Mouse (Mus musculus): ENCODE results near the gene Fabp3. TPM values are rescaled to one million over a fixed set of nuclear protein-coding genes. Genes with fewer than 3 reads are reported as not detected.

Fabp3 gene
- total and polyA plus RNA-seq, 2 experiments = 4.2 TPM; not detected in 1

DNA sequence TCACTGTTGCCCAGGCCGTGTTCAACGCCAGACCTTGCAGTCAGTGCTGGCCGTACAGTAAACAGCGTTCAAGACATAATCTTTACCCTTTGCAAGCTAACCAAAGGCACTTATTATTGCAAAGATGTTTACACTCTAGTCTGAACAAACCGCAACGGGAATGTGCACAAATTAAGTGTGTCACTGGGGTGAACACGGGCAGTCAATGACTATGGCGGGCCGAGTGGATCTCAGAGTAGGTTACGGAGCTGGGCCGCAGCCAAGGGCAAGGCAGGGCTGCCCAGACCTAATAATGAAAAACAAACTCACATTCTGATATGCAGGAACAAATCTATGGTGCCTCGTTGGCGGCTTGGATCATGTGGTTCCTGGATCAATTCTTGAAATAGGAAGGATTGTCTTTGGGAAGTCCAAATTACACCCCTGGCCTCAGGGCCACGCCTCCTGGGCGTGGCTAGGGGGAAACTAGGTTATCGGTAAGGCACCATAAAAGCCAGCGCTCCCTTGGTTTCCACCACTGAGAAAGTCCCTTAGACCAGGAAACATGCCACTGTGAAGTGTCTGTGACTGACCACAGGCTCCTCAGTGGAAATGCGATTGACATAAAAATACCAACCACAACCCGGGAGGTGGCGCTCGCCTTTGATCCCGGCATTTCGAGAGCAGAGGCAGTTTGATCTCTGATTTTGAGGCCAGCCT lies 13.2 kb upstream of the Fabp3 start:
- Histone ChIP-seq H3K27me3 (ENCODE audit: control insufficient read depth, insufficient read depth, low read length) (no peaks in the 10 kb centered on the region), H3K4me3 (ENCODE audit: insufficient read depth, low read depth, low read length) (no peak overlapping the region), H3K4me1 (ENCODE audit: control insufficient read depth, insufficient read depth, low read length) (no peaks in the 10 kb centered on the region), H3K36me3 (ENCODE audit: control insufficient read depth, insufficient read depth, low read length) (no peaks in the 10 kb centered on the region), H3K27ac (replicated peaks; ENCODE audit: insufficient read depth, low read depth, low read length) (peak overlapping the region; percentile 5; the same call in 1 of the 2 replicates), H3K9ac (ENCODE audit: low read depth, low read length) (no peak overlapping the region), H3K79me2 (ENCODE audit: control insufficient read depth, insufficient read depth, low read length) (no peaks in the 10 kb centered on the region)
- 24% methylated on average over 23 of the region's 23 CpGs for WGBS
- DNase-seq (ENCODE audit: extremely low read depth, low read depth, low spot score) = peak; percentile 93
- TF ChIP-seq CTCF (IDR thresholded peaks at IDR 0.05; ENCODE audit: low read depth, low read length) = 0 out of 2 replicates have a peak, but pooled peaks have one; percentile 3
- no peak for TF ChIP-seq POLR2A (IDR thresholded peaks at IDR 0.05; ENCODE audit: extremely low read depth, insufficient read depth, low read length)

DNA sequence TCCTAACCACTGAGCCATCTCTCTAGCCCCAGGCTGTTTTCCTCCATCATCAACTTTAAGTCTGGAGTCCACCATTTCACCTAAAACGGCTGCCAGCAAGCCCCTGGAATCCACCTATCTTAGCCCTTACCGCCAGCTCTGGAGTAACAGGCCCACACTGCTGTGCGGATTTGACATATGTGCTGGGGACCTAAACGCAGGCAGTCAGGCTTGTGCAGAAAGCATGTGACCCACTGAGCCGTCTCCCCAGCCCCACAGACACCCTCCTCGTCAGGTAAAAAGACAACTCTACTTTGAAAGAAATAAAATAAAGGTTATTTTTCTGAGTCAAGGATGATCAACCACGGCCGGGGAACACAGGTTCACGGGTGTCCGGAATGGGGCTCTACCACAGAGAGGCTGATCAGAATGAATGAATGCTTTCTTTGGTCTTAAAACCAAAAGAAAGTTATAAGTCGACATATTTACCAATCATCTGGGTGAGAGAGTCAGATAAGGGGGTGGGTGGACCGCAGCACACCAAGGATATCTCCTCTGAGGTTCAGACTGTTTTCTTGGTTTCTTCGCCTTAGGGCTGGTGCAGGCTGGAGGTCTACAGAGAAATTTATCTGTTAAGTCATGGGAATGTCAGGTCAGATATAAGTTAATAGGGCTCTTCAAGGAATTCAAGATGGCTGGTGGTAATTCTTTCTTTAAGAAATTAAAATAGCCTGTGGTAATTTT lies 12.0 kb upstream of the Fabp3 start:
- TF ChIP-seq CTCF (IDR thresholded peaks at IDR 0.05; ENCODE audit: low read depth, low read length) = no peak
- no peak for TF ChIP-seq POLR2A (IDR thresholded peaks at IDR 0.05; ENCODE audit: extremely low read depth, insufficient read depth, low read length)
- Histone ChIP-seq H3K27me3 (ENCODE audit: control insufficient read depth, insufficient read depth, low read length) (no peaks in the 10 kb centered on the region), H3K79me2 (ENCODE audit: control insufficient read depth, insufficient read depth, low read length) (no peaks in the 10 kb centered on the region), H3K9ac (ENCODE audit: low read depth, low read length) (no peak overlapping the region), H3K36me3 (ENCODE audit: control insufficient read depth, insufficient read depth, low read length) (no peaks in the 10 kb centered on the region), H3K27ac (replicated peaks; ENCODE audit: insufficient read depth, low read depth, low read length) (no peak overlapping the region), H3K4me1 (ENCODE audit: control insufficient read depth, insufficient read depth, low read length) (no peaks in the 10 kb centered on the region), H3K4me3 (ENCODE audit: insufficient read depth, low read depth, low read length) (no peak overlapping the region)
- DNase-seq (ENCODE audit: extremely low read depth, low read depth, low spot score) = no peak
- 93% methylated on average over 13 of the region's 13 CpGs for WGBS

DNA sequence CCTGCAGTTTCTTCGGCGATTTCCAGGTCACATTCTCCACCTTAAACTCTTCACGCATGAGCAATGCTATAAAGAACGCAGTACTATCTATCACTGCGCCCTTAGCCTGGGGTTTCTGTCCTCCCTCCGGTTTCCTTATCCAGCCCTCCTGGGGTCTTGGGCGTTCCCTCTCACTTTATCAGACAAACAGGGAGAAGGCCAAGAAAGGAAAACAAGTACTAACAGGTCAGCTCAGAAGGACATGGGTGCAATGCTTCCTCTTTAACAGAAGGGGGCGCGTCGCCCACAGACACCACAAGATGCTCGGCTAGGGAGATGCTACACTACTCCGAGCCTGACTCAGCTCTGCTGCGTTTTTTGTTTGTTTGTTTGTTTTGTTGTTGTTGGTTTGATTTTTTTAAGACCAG lies 11.3 kb upstream of the Fabp3 start:
- no peak overlapping the region for H3K9ac ChIP-seq (ENCODE audit: low read depth, low read length)
- no peaks in the 10 kb centered on the region for H3K27me3 ChIP-seq (ENCODE audit: control insufficient read depth, insufficient read depth, low read length)
- H3K27ac ChIP-seq (replicated peaks; ENCODE audit: insufficient read depth, low read depth, low read length) = no peak overlapping the region
- WGBS = 32% methylated on average over 13 of the region's 13 CpGs
- TF ChIP-seq POLR2A (IDR thresholded peaks at IDR 0.05; ENCODE audit: extremely low read depth, insufficient read depth, low read length) = no peak
- TF ChIP-seq CTCF (IDR thresholded peaks at IDR 0.05; ENCODE audit: low read depth, low read length) = peak; percentile 79
- H3K79me2 ChIP-seq (ENCODE audit: control insufficient read depth, insufficient read depth, low read length) = no peaks in the 10 kb centered on the region
- no peaks in the 10 kb centered on the region for H3K36me3 ChIP-seq (ENCODE audit: control insufficient read depth, insufficient read depth, low read length)
- DNase-seq (ENCODE audit: extremely low read depth, low read depth, low spot score) = peak; percentile 31
- H3K4me3 ChIP-seq (ENCODE audit: insufficient read depth, low read depth, low read length) = no peak overlapping the region
- H3K4me1 ChIP-seq (ENCODE audit: control insufficient read depth, insufficient read depth, low read length) = no peaks in the 10 kb centered on the region

DNA sequence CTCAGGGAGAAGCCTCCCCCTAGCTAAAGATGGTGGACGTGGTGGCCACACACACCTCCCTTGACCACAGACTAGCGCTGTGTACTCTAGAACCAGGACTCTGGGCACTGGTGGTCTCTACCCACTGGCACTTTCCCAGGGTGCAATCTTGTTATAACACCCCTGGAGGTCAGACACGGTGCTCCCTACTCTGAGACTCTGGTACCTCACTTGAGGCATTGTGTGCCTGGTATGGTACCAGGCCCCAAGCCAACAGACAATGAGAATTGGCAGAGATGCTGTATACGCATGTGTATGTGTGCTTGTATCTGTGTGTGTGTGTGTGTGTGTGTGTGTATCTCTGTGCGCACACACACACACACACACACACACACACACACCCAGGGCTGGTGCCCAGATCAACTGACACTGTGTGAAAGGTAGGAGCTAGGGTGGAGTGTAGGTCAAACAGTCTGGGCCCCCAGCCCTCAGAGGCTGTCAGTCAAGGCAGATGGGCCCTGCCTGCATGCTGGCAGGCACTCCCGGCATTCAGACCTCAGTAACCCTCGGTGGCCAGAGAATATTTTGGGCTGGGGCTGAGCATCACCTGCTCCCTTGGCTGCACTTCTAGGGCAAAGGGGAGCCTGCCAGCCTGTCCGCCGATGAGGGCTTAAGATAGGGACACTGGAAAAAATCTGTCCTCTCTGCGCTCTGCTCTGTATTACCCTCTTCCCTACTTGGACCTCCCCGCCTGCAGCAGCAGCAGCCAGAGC lies 9.3 kb upstream of the Fabp3 start:
- H3K4me3 ChIP-seq (ENCODE audit: insufficient read depth, low read depth, low read length) = no peak overlapping the region
- TF ChIP-seq CTCF (IDR thresholded peaks at IDR 0.05; ENCODE audit: low read depth, low read length) = no peak
- TF ChIP-seq POLR2A (IDR thresholded peaks at IDR 0.05; ENCODE audit: extremely low read depth, insufficient read depth, low read length) = no peak
- no peaks in the 10 kb centered on the region for H3K27me3 ChIP-seq (ENCODE audit: control insufficient read depth, insufficient read depth, low read length)
- H3K27ac ChIP-seq (replicated peaks; ENCODE audit: insufficient read depth, low read depth, low read length) = no peak overlapping the region
- no peaks in the 10 kb centered on the region for H3K36me3 ChIP-seq (ENCODE audit: control insufficient read depth, insufficient read depth, low read length)
- no peaks in the 10 kb centered on the region for H3K79me2 ChIP-seq (ENCODE audit: control insufficient read depth, insufficient read depth, low read length)
- no peaks in the 10 kb centered on the region for H3K4me1 ChIP-seq (ENCODE audit: control insufficient read depth, insufficient read depth, low read length)
- no peak for DNase-seq (ENCODE audit: extremely low read depth, low read depth, low spot score)
- H3K9ac ChIP-seq (ENCODE audit: low read depth, low read length) = no peak overlapping the region
- 66% methylated on average over 11 of the region's 11 CpGs for WGBS

DNA sequence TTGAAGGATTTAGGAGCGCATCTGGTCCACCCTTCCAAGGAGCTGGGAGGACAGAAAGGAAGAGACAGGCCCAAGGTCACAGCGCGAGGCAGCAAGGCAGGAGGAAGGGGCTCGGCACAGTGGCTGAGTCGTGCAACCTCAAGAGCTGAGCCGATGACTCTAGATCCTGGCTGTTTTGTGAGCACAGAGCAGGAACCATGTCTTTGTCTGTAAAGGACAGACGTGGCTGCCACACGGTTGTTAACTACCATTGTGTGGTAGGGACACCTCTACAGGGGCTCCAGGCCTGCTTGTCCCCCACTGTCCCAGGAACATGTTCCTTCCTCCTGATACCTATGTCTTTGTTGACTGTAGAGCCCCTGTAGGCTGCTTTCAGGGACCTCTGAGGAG lies 8.8 kb upstream of the Fabp3 start:
- 73% methylated on average over 8 of the region's 8 CpGs for WGBS
- H3K4me1 ChIP-seq (ENCODE audit: control insufficient read depth, insufficient read depth, low read length) = no peaks in the 10 kb centered on the region
- no peak overlapping the region for H3K27ac ChIP-seq (replicated peaks; ENCODE audit: insufficient read depth, low read depth, low read length)
- no peaks in the 10 kb centered on the region for H3K79me2 ChIP-seq (ENCODE audit: control insufficient read depth, insufficient read depth, low read length)
- H3K27me3 ChIP-seq (ENCODE audit: control insufficient read depth, insufficient read depth, low read length) = no peaks in the 10 kb centered on the region
- no peak overlapping the region for H3K4me3 ChIP-seq (ENCODE audit: insufficient read depth, low read depth, low read length)
- no peaks in the 10 kb centered on the region for H3K36me3 ChIP-seq (ENCODE audit: control insufficient read depth, insufficient read depth, low read length)
- no peak overlapping the region for H3K9ac ChIP-seq (ENCODE audit: low read depth, low read length)
- TF ChIP-seq CTCF (IDR thresholded peaks at IDR 0.05; ENCODE audit: low read depth, low read length) (no peak), POLR2A (IDR thresholded peaks at IDR 0.05; ENCODE audit: extremely low read depth, insufficient read depth, low read length) (no peak)
- DNase-seq (ENCODE audit: extremely low read depth, low read depth, low spot score) = no peak
